Mouse (Mus musculus) forebrain, embryonic 12.5 days (tissue): ENCODE measurements around the gene Sgo2a. TPM values are rescaled to one million over a fixed set of nuclear protein-coding genes. Genes with fewer than 3 reads are reported as not detected.
A peak's percentile ranks its signal among the peaks of the same experiment; 100 is the strongest.

ENCODE experiments used
- ATAC-seq: fragments of 200-750 bp; cut with Nextera tagmentation; 2 replicates; pipeline ENCODE4 v1.8.0; 2017; ENCODE audit warnings: moderate TSS enrichment; ENCODE audit not compliant: low FRiP score
- H3K27ac ChIP-seq: fragments of 300-500 bp; sonication (generic); 2 replicates; pipeline ENCODE4 v1.5.1; 2016; ENCODE audit warnings: mild to moderate bottlenecking
- H3K27me3 ChIP-seq: fragments of 300-500 bp; sonication (generic); 2 replicates; pipeline ENCODE4 v1.6.1; 2016; ENCODE audit warnings: mild to moderate bottlenecking
- H3K36me3 ChIP-seq: fragments of 300-500 bp; sonication (generic); replicated peaks from 2 replicates; pipeline ENCODE4 v1.6.1; 2016; ENCODE audit warnings: mild to moderate bottlenecking
- H3K4me1 ChIP-seq: fragments of 300-500 bp; sonication (generic); 2 replicates; pipeline ENCODE4 v1.6.1; 2016
- H3K4me2 ChIP-seq: fragments of 300-500 bp; sonication (generic); 2 replicates; pipeline ENCODE4 v1.6.1; 2016; ENCODE audit warnings: mild to moderate bottlenecking, moderate library complexity
- H3K4me3 ChIP-seq: fragments of 300-500 bp; sonication (generic); replicated peaks from 2 replicates; pipeline ENCODE4 v1.5.1; 2016; ENCODE audit warnings: mild to moderate bottlenecking
- H3K9ac ChIP-seq: fragments of 300-500 bp; sonication (generic); 2 replicates; pipeline ENCODE4 v1.6.1; 2016; ENCODE audit warnings: mild to moderate bottlenecking
- H3K9me3 ChIP-seq: fragments of 300-500 bp; sonication (generic); 2 replicates; pipeline ENCODE4 v1.6.1; 2016
- WGBS: fragments of 180-500 bp; shearing (Covaris S2); methylation state at CpG from one replicate; pipeline ENCODE4 v1.1.7; 2016; 5-methylcytosine and 5-hydroxymethylcytosine counted together
- polyA plus RNA-seq: library from polyadenylated mRNA; unstranded; fragments of >200 nt; fragmentation: Nextera tagmentation; extraction: Ambion mirVana; gene quantifications from 2 replicates; pipeline ENCODE4 v1.2.1, GENCODE M21; 2016

The Sgo2a gene
- polyA plus RNA-seq, 1 experiment from 2014 or later: 26.8 TPM

DNA sequence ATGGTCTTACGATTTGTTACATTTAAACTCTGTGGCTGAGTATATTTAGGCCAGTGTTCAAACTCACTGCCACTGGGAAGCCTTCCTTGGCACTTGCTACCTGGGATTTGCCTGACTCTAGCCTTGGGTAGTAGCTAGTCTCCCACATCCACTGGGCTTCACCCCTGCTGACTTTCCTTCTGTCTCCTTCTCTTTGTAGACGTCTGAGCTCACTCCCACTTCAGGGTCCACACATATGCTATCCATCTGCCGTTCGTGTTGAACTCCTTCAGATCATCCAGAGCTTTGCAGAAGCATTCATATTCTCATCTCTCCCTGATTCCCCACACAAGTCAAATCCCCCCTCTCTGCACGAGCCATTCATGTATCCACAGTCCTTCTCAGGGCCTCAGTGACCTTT is 49.8 kb downstream of the Sgo2a start:
- no peaks in the 10 kb centered on the region for H3K36me3 ChIP-seq
- no peak overlapping the region for H3K4me2 ChIP-seq
- WGBS: 73% methylated on average over 5 of the region's 5 CpGs
- H3K27ac ChIP-seq: no peak overlapping the region
- no peak overlapping the region for H3K9ac ChIP-seq
- H3K4me1 ChIP-seq: peaks cover 10% of the 10 kb centered on the region
- ATAC-seq: no peak
- H3K9me3 ChIP-seq: no peaks in the 10 kb centered on the region
- no peaks in the 10 kb centered on the region for H3K27me3 ChIP-seq
- H3K4me3 ChIP-seq: no peak overlapping the region

DNA sequence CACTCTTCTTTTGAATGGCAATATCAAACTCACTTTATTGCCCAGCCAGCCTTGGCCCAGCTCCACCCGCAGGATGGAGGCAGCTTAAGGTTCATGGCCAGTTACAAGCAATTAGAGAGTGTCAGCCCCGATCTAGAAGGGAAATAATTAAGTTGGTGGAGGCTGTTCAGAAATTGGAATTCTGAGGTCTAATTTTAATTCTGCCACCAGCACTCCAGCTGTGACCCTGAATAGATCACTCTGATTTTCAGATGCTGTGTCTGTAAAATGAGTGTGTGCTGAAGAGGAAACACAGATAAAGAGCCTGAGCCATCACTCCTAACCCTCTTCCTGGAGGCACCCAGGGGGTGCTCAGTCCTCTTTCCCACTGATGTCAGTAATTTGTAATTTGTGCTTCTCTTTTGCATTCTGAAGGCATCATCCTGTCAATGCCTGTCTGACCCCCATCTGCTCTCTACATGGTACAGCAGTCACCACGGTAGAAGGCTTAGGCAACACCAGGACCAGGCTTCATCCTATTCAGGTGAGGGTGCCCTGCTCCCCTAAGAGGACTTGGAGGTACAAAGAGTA is 51.0 kb downstream of the Sgo2a start:
- ATAC-seq: peak; percentile 72
- no peak overlapping the region for H3K4me3 ChIP-seq
- no peak overlapping the region for H3K9ac ChIP-seq
- 45% methylated on average over 3 of the region's 3 CpGs for WGBS
- H3K9me3 ChIP-seq: no peaks in the 10 kb centered on the region
- peaks cover 10% of the 10 kb centered on the region for H3K4me1 ChIP-seq
- H3K27me3 ChIP-seq: no peaks in the 10 kb centered on the region
- no peaks in the 10 kb centered on the region for H3K36me3 ChIP-seq
- H3K4me2 ChIP-seq: no peak overlapping the region
- peak overlapping the region; percentile 80 for H3K27ac ChIP-seq

DNA sequence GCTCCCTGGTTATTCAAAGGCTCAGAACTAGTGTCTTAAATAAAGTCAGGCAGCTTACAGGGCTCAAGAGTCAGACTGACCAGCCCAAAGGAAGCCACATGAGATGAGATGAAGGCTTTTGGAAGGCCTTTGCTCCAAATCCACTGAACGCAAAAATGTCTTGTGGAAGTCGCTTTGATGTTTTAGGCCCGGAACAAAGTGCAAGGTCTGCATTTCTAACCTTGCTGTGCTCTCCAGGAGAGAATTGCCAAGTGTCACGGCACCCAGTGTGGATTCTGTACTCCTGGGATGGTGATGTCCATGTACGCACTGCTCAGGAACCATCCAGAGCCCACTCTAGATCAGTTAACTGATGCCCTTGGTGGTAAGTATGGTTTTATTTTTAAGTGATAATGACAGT is 53.4 kb downstream of the Sgo2a start:
- Histone ChIP-seq H3K9me3 (no peaks in the 10 kb centered on the region), H3K4me2 (no peak overlapping the region), H3K27me3 (no peaks in the 10 kb centered on the region), H3K36me3 (no peaks in the 10 kb centered on the region), H3K27ac (no peak overlapping the region), H3K4me1 (peaks cover 10% of the 10 kb centered on the region), H3K9ac (no peak overlapping the region), H3K4me3 (no peak overlapping the region)
- 90% methylated on average over 5 of the region's 5 CpGs for WGBS
- no peak for ATAC-seq

DNA sequence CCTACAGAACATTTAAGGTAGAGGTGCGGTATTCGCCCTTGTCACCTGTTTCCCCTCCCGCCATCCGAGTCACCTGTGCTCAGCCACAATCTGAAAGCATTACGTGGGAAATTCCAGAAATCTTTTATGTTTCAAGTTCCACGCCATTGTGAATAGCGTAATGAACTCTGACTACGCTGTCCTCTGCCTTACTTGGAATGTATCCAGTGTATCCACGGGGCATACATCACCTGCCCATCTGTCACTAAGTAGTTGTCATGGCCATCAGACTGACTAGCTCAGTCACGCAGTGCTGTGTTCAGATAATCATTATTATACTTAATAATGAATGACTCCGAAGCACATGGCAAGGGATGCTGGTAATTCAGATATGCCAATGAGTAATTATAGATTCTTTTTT is 59.8 kb downstream of the Sgo2a start:
- H3K27me3 ChIP-seq: no peaks in the 10 kb centered on the region
- no peaks in the 10 kb centered on the region for H3K36me3 ChIP-seq
- no peak overlapping the region for H3K27ac ChIP-seq
- ATAC-seq: no peak
- H3K9ac ChIP-seq: no peak overlapping the region
- H3K9me3 ChIP-seq: no peaks in the 10 kb centered on the region
- H3K4me1 ChIP-seq: peaks cover 4% of the 10 kb centered on the region; the same call in 1 of the 2 replicates
- H3K4me2 ChIP-seq: no peak overlapping the region
- 88% methylated on average over 11 of the region's 11 CpGs for WGBS
- no peak overlapping the region for H3K4me3 ChIP-seq

GRCm38 (mm10) chr1:58056074-58056807 is 60.5 kb downstream of the Sgo2a start:
- WGBS: 82% methylated on average over 13 of the region's 13 CpGs
- no peaks in the 10 kb centered on the region for H3K9me3 ChIP-seq
- H3K4me1 ChIP-seq: peaks cover 4% of the 10 kb centered on the region; the same call in 1 of the 2 replicates
- H3K4me3 ChIP-seq: no peak overlapping the region
- no peak overlapping the region for H3K27ac ChIP-seq
- no peaks in the 10 kb centered on the region for H3K36me3 ChIP-seq
- no peak overlapping the region for H3K4me2 ChIP-seq
- H3K27me3 ChIP-seq: no peaks in the 10 kb centered on the region
- no peak overlapping the region for H3K9ac ChIP-seq
- ATAC-seq: no peak

DNA sequence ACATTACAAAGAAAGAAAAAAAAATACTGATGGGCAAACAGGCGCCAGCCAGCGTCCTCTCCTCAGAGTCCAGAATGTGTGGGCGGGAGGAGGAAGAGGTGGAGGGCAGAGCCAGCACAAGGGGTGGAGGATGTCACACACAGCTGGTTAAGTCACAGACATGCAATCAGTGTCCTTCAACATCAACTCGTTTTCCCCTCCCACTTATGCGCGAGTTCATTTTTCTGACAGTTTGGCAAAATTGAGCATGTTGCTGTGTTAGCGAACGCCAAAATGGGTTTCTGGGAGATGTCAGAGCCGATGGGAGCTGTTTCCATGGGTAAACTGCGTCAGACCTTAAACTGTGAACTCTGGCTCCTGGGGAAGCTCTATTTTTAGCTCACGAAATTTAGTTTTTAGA is 61.2 kb downstream of the Sgo2a start:
- Histone ChIP-seq H3K9ac (no peak overlapping the region), H3K27me3 (no peaks in the 10 kb centered on the region), H3K27ac (no peak overlapping the region), H3K4me3 (no peak overlapping the region), H3K9me3 (no peaks in the 10 kb centered on the region), H3K36me3 (no peaks in the 10 kb centered on the region), H3K4me2 (no peak overlapping the region), H3K4me1 (peaks cover 4% of the 10 kb centered on the region; the same call in 1 of the 2 replicates)
- no peak for ATAC-seq
- WGBS: 83% methylated on average over 11 of the region's 11 CpGs

DNA sequence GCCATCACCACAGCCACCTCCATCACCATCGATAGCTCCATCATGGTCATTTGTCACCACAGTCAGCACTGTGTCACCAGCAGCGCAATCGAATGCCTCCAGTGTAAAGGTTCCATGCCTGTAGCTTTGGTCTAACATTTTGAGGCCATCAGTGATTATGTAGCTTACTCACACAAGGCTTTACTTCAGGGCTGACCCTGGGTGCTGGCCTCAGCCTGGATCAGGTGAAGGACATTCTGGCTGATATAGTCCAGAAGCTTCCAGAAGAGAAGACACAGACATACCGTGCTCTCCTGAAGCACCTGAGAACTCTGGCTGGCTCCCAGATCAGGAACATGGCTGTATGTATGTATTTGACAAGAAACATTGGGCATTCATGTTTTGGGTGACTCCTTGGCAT is 63.1 kb downstream of the Sgo2a start:
- WGBS: 91% methylated on average over 4 of the region's 4 CpGs
- no peaks in the 10 kb centered on the region for H3K36me3 ChIP-seq
- H3K9me3 ChIP-seq: no peaks in the 10 kb centered on the region
- no peak overlapping the region for H3K27ac ChIP-seq
- H3K27me3 ChIP-seq: no peaks in the 10 kb centered on the region
- no peak overlapping the region for H3K4me2 ChIP-seq
- peaks cover 4% of the 10 kb centered on the region; the same call in 1 of the 2 replicates for H3K4me1 ChIP-seq
- no peak for ATAC-seq
- no peak overlapping the region for H3K4me3 ChIP-seq
- no peak overlapping the region for H3K9ac ChIP-seq

- Histone ChIP-seq H3K36me3 (no peaks in the 10 kb centered on the region), H3K27me3 (no peaks in the 10 kb centered on the region), H3K27ac (no peak overlapping the region), H3K9me3 (no peaks in the 10 kb centered on the region), H3K4me3 (no peak overlapping the region), H3K9ac (no peak overlapping the region), H3K4me2 (no peak overlapping the region), H3K4me1 (no peaks in the 10 kb centered on the region)
- WGBS: 93% methylated on average over 7 of the region's 7 CpGs
- no peak for ATAC-seq
Measured at GRCm38 (mm10) chr1:58062131-58062530, 66.4 kb downstream of the Sgo2a start.

GRCm38 (mm10) chr1:58065151-58065550 is 69.4 kb downstream of the Sgo2a start:
- no peak for ATAC-seq
- Histone ChIP-seq H3K9ac (no peak overlapping the region), H3K4me1 (no peaks in the 10 kb centered on the region), H3K4me2 (no peak overlapping the region), H3K27me3 (no peaks in the 10 kb centered on the region), H3K27ac (no peak overlapping the region), H3K36me3 (no peaks in the 10 kb centered on the region), H3K9me3 (no peaks in the 10 kb centered on the region), H3K4me3 (no peak overlapping the region)
- WGBS: 90% methylated on average over 5 of the region's 5 CpGs

GRCm38 (mm10) chr1:58065606-58066005 is 69.8 kb downstream of the Sgo2a start:
- Histone ChIP-seq H3K9ac (no peak overlapping the region), H3K27me3 (no peaks in the 10 kb centered on the region), H3K4me1 (no peaks in the 10 kb centered on the region), H3K4me3 (no peak overlapping the region), H3K4me2 (no peak overlapping the region), H3K36me3 (no peaks in the 10 kb centered on the region), H3K9me3 (no peaks in the 10 kb centered on the region), H3K27ac (no peak overlapping the region)
- 77% methylated on average over 3 of the region's 3 CpGs for WGBS
- no peak for ATAC-seq

DNA sequence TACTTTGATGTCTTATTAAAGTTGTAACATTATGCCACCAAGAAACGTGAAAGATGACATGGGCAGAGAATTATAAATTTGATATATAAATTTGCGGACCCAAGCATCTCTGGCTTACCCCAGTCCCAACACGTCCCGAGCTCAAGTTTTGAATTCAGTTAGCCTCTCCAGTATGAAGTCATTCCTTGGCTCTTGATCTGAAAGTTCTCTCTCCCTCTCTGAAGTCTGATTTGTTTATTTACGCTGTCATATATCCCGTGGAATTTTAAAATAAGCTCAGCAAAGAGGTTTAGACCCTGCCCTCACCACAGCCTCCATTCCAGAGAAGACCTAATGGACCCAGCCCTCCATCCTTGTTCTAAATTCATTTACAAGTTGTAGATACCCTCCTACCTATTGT is 73.4 kb downstream of the Sgo2a start:
- ATAC-seq: no peak
- H3K9me3 ChIP-seq: no peaks in the 10 kb centered on the region
- no peak overlapping the region for H3K4me2 ChIP-seq
- H3K27me3 ChIP-seq: no peaks in the 10 kb centered on the region
- no peaks in the 10 kb centered on the region for H3K4me1 ChIP-seq
- H3K4me3 ChIP-seq: no peak overlapping the region
- H3K9ac ChIP-seq: no peak overlapping the region
- H3K36me3 ChIP-seq: no peaks in the 10 kb centered on the region
- 93% methylated on average over 6 of the region's 6 CpGs for WGBS
- H3K27ac ChIP-seq: no peak overlapping the region

DNA sequence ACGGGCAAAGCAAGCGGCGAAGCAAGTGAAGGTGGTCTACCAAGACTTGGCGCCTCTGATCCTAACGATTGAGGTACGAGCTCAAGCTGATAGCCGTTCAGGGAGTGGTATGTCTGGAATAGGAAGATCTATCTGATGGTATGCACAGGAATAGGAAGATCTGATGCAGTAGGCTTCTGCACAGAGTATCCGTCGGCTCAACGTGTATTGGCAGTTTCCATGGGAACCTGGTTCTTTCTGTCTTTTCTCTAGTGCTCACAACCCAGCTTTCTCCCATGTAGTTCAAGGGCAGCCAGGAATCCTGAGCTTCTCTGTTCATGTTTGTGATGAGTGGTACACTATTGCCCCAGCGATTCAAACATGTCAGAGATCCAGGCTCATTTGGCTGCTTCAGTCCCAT is 74.3 kb downstream of the Sgo2a start:
- no peaks in the 10 kb centered on the region for H3K27me3 ChIP-seq
- no peaks in the 10 kb centered on the region for H3K9me3 ChIP-seq
- no peak overlapping the region for H3K4me2 ChIP-seq
- no peak overlapping the region for H3K9ac ChIP-seq
- ATAC-seq: no peak
- WGBS: 95% methylated on average over 11 of the region's 11 CpGs
- no peaks in the 10 kb centered on the region for H3K36me3 ChIP-seq
- H3K4me3 ChIP-seq: no peak overlapping the region
- no peaks in the 10 kb centered on the region for H3K4me1 ChIP-seq
- H3K27ac ChIP-seq: no peak overlapping the region

GRCm38 (mm10) chr1:58071006-58071405 is 75.2 kb downstream of the Sgo2a start:
- WGBS: 85% methylated on average over 9 of the region's 9 CpGs
- Histone ChIP-seq H3K9ac (no peak overlapping the region), H3K27me3 (no peaks in the 10 kb centered on the region), H3K27ac (no peak overlapping the region), H3K4me3 (no peak overlapping the region), H3K4me2 (no peak overlapping the region), H3K4me1 (no peaks in the 10 kb centered on the region), H3K36me3 (no peaks in the 10 kb centered on the region), H3K9me3 (no peaks in the 10 kb centered on the region)
- ATAC-seq: no peak
